Mouse (Mus musculus): ENCODE data around the gene Pus7l.

DNA sequence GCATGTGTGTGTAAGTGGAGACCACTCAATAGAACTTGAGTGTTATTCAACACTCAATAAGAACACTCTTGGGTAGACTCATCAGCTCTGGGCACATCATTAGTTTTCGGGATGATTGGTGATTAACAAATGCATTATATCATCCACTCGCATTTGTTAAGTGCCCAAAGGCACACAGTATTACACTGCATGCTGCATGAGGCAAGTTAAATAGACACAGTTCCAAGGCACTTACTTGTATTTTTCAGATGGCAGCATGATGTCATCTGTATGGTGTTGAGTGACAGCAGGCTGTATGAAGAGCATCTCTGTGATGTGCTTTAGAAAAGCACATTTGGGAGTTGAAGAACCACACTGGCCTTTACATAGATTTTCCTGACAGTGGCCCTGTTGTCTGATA, 60.8 kb downstream of the Pus7l start:
- TF ChIP-seq CTCF (IDR thresholded peaks at IDR 0.05; ENCODE audit: low read depth) (no peak), EP300 (IDR thresholded peaks at IDR 0.05; ENCODE audit: low read depth) (no peak)
